Mouse (Mus musculus) right cerebral cortex, adult 18-20 months (tissue): Measurements from ENCODE around the gene Gm5089.
"Not testable (repeated sequence)": the region's sequence is repeated elsewhere in the genome, so short reads cannot be mapped to it uniquely, and the experiment has no call there.

ENCODE experiments used
- DNase-seq: peaks from one replicate; pipeline ENCODE4 v3.0.0; 2022; ENCODE audit warnings: mixed read lengths

The Gm5089 gene

GRCm38 (mm10) chr14:122463080-122463691 is 12.3 kb upstream of the Gm5089 start:
- DNase-seq = no peak

DNA sequence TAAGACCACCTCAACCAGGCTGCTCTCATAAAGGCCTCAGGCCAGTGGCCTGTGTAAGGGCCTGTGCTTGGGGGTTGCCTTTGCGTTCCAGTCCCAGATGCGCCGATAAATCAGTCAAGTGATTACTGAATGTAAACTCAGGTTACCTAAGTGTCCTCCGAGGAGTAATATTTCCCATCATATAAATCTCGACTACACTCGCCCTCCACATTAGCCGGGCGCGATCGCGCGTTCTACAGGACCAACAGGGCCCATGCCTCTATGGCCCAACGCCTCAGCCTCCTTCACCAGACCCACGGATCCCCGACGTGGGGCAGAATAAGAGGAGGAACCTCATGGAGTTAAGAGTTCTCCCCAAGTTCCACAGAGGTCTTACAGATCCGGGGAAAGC is 11.8 kb upstream of the Gm5089 start:
- DNase-seq = no peak

DNA sequence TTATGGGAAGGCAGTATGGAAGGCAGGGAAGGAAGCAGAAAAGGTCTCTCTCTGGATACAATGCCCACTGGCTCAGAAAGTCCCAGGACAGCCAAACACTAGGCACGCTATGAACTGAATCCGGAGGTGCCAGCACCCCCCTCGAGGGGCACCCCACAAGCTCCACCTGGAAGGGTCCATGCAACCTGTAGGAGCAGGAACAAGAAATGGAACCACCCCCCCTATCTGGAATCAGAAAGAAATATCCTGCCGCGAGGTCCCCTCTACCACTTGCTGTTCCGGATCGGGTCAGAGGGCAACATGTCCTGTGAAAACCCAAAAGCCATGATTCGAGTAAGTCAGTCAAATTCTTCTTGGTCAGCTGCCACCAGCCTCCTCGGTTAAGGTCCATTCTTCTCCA is 11.1 kb upstream of the Gm5089 start:
- no peak for DNase-seq

- no peak for DNase-seq
These were observed 10.6 kb upstream of the Gm5089 start for GRCm38 (mm10) chr14:122461500-122461899.

DNA sequence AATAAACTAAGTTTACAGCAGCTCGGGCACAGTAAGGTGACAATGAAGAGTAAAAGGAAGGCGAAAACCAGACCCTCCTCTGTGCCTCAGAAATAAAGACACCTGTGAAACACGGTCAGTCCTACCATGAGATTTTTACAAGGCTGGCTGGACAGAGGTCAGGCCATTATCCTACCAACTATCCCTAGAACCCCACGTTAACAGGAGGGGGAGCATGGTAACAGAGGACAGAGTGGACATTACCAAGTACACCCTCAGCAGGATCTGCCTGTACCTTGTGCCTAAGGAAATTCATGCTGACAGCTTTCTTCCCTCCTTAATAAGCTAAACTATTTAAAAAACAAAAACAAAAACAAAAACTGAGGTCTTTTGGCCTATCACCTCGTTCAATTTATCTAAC is 9.3 kb upstream of the Gm5089 start:
- no peak for DNase-seq

DNA sequence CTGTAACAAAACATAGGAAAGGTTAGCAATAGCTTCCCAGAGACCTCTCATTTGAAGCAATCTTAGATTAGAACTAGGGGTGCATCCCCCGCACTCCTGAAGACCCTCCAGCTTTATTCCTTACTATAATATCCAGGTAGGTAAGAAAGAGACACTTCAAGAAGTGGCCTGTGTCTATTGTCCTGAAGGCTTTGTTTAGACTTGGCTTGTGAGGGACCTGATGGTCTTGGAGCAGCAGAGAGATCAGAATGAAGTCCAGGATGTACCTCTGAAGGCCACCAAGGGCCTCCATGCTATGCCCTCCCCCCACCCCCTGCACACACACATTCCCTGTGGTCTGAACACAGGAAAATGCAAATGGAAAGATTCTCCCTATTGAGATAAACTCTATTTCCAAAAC is 8.9 kb upstream of the Gm5089 start:
- DNase-seq = no peak

- DNase-seq = not testable (repeated sequence)
These were observed 8.4 kb upstream of the Gm5089 start for GRCm38 (mm10) chr14:122459332-122459731.

DNA sequence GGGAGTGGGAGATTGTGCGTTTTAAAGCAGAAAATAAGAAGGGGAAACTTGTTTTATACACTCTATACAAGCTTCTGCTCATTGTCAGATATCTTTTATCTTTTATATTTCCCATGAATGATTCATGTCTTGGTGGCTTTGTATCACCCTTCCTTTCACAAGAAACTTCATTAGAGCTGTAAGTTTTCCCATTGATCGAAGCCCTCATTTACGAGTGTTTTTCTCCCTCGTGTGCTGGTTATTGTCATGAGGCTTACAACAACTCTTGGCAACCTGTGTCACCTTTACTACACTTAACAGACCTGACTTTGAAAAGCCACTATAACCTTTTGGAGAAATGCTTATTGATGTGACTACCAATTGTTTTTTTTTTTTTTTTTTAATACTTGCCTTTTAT is 4.6 kb upstream of the Gm5089 start:
- DNase-seq = no peak

- no peak for DNase-seq
These were observed 4.1 kb upstream of the Gm5089 start for GRCm38 (mm10) chr14:122454901-122455561.

GRCm38 (mm10) chr14:122453996-122454738 is 3.3 kb upstream of the Gm5089 start:
- DNase-seq = no peak

- DNase-seq = peak; percentile 29
These were observed 2.6 kb upstream of the Gm5089 start for GRCm38 (mm10) chr14:122453388-122453995.

DNA sequence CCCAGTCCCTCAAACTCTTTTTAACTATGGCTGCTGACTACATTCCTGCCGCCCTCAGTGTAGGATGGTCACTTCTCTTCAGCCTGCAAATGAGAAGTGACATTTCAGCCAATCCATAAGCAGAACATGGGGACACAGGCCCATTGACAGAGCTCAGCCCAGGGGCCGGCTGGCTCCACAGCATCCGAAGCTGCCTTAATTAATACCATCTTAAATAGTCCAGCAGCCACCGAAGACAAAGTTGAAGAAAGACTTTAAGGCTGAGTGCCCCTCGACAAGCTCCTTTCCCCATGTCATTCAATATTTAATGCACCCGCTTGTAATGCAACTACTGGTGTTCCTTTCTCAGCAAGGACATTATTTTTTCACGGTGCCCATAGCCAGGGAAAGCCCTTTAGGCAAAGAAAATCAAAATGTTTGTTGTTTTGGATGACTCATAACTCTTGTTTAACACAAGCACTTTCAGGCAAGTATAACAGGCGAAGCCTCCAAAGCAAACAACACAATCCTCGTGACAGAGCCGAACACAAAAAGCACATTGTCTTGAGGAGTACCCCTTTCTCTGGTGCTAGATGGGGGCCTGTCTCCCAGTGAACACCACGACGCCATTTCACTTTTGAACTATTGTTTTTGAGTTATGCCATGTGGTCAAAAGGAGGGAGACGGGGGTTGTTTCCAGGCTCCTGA is 1.9 kb upstream of the Gm5089 start:
- DNase-seq = no peak

DNA sequence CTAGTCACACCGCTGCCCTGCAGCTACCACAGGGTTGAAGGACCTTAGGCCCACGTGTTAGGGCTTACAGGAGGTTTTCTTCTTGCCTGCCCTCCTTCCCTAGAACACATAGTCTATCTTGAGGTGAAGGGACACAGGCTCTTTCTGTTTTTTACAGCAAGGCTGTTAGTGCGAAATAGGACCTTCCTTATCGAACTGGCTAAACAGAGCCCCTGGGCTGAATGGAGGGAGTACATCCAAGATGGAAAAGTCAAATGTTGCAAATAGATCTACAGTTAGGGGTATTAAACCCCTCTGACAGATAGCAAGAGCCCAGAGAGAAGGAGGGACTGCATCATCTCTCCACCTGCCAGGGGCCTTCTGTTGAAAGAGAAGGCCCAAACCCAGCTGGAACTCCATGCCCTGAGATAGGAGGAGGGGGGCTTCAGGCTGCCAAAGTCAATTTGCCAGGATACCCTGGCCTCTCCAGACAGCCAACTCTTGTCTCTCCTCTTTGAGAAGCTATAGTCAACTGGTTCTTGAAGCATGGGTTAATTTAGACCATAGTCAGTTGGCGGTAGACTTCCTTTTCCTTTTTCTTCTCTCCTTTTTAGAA is 733 bp upstream of the Gm5089 start:
- DNase-seq = no peak

- no peak for DNase-seq
These were observed 1.1 kb downstream of the Gm5089 start for GRCm38 (mm10) chr14:122449601-122450495.

DNA sequence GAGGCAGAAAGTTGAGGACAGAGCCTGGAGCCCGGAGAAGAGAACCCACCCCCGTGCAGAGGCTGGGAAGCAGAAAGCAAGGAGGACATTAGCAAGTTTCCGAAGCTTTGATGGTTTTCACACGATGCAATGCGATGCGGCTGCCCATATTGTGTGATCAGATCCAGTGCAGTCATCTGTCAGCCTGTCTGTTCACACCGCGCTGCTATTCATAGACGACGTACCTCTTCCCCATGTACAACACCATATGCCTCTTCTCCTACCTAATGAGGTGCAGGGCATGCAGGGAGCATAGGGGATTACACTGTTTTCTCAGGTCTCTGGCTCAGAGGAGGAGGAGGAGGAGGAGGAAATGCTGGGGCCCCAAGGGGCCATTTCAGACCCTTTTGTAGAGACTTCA is 14.1 kb downstream of the Gm5089 start:
- no peak for DNase-seq

DNA sequence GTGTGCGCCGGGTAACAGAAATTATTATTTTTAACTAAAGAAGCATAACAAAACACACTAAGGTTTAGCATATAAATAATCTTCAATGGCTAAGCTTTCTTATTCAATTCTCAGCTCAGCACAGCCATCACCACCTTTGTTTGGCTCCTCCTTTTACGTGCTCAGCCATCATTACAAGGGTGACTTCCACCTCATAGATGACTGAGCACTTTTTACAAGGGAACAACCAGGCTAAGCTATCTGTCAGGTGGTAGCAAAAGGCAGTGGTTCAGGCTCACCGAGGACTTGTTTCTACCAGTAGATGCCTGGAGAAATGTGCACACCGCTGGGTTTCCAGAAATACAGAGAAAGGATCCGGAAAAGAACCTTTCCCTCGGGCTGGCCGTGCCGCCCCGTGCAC is 16.9 kb downstream of the Gm5089 start:
- no peak for DNase-seq

DNA sequence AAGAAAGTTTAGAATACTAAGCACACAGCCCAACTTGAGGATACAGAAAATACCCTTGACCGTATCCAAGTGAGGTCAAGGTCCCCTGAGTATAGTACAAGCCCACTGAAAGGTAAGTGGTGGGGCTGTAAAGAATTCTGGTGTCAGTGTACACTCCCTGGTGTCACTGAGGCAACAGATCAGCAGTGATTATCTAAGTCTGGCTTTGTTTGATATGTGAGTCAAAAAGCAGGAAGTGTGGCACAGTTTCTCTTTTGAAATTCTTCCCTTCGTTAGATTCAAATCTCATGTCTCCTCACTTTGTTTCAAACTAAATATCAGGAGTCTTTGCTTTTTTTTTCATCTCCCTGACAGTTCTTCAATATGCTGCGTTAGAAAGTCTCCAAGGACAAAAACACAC is 18.4 kb downstream of the Gm5089 start:
- DNase-seq = no peak

DNA sequence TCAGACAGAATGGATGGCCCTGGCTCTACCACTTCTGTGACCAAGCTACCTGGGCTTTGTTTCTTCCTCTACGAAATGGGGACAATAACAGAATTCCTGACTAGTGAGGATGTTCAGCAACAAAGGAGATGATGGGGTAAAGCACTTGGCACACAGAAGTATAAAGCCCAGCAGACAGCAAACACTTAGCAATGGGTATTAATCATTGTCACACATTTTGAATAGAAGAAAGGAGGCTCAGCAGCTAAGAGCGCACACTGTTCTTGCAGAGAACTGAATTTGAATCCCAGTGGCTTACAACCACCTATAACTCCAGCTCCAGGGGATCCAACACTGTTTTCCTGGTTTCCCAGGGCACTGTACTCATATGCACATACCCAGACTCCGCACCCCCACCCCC is 23.3 kb downstream of the Gm5089 start:
- DNase-seq = no peak

- DNase-seq = no peak
These were observed 23.7 kb downstream of the Gm5089 start for GRCm38 (mm10) chr14:122427204-122427560.

- no peak for DNase-seq
These were observed 24.2 kb downstream of the Gm5089 start for GRCm38 (mm10) chr14:122426529-122427203.

DNA sequence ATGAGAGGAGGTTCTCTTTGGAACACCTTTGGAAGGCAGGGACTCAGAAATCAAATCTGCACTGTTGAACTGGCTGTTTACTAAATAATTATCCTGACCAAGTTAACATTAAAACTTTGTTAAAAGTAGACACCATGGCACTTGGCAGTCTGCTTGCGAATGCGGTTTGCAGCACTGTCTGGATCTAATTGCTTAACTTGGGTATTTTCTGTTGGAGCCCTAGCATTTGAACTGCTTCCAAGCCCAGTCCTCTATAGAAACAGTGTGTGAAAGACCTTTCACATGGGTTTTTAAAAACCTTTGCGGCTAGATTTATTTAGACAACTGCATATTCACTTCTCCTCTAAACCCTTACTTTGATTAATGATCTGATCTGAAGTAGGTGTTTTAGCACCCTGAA is 26.5 kb downstream of the Gm5089 start:
- DNase-seq = no peak
